In genomic region chr1:75388898-75389515, GRCm38 (mm10) we compare ENCODE assay signal across 11 mouse cellular contexts. TPM values are rescaled to one million over a fixed set of nuclear protein-coding genes. Genes with fewer than 3 reads are reported as not detected.
DNase-seq lines count a peak whose midpoint lies in the region; ATAC-seq and TF ChIP-seq lines count a peak whose summit lies in the region.
"Had no signal": no experiment of that assay in that cellular context is flagged by ENCODE, and none has a peak within 500 bp of the region (broad histone marks: within the 10 kb centered on the region; RNA-seq: fewer than 3 reads in every experiment).

No protein-coding gene starts in this region.

- H3K36me3 ChIP-seq in ES-Bruce4 (ENCODE audit: control insufficient read depth, insufficient read depth, low read length, poor library complexity, severe bottlenecking), result no peaks in the 10 kb centered on the region
- no peaks in the 10 kb centered on the region for H3K36me3 ChIP-seq in forebrain, embryonic 16.5 days (ENCODE audit: control insufficient read depth, insufficient read depth)
- H3K36me3 ChIP-seq in midbrain, embryonic 10.5 days, result no peaks in the 10 kb centered on the region

- H3K9ac ChIP-seq in ES-Bruce4 (ENCODE audit: low read depth, poor library complexity, severe bottlenecking), result peak overlapping the region; percentile 7
- H3K9ac ChIP-seq in forebrain, embryonic 16.5 days (replicated peaks; ENCODE audit: low read depth, low read length), result peak overlapping the region; percentile 49; the same call in 1 of the 2 replicates

- intact Hi-C loops in gastrocnemius, adult 2 months (cut with DNase I), result no loop called here
- intact Hi-C loops in gastrocnemius, postnatal 14 days (cut with DNase I; ENCODE audit: low total_unique reads), result no loop called here
- intact Hi-C loops in left cerebral cortex, postnatal 4 days (cut with DNase I), result no loop called here

- TF ChIP-seq EP300 in ES-Bruce4 (IDR thresholded peaks at IDR 0.05; ENCODE audit: insufficient read depth, low read depth, low read length), result no peak

- 19% methylated on average over 23 of the region's 23 CpGs for WGBS in forebrain, embryonic 16.5 days
- 16% methylated on average over 23 of the region's 23 CpGs for WGBS in midbrain, embryonic 10.5 days

- DNase-seq in gastrocnemius, adult 2 months, result no peak
- DNase-seq in gastrocnemius, postnatal 14 days, result no peak
- peak; percentile 31 for DNase-seq in midbrain, embryonic 10.5 days (ENCODE audit: low spot score)
- DNase-seq in frontal cortex, postnatal 14 days (ENCODE audit: low spot score in 2 of 2), result no peak
- no peak for DNase-seq in left cerebral cortex, postnatal 4 days
- no peak for DNase-seq in layer of hippocampus, postnatal 36 days
- DNase-seq: lung, adult 18-20 months; thymus, postnatal 25 days had no signal

- H3K4me1 ChIP-seq in ES-Bruce4 (ENCODE audit: control insufficient read depth, insufficient read depth, low read length), result peaks cover 4% of the 10 kb centered on the region
- H3K4me1 ChIP-seq in forebrain, embryonic 16.5 days (replicated peaks; ENCODE audit: control insufficient read depth, insufficient read depth, low read length), result peaks cover 46% of the 10 kb centered on the region
- H3K4me1 ChIP-seq in midbrain, embryonic 10.5 days, result peaks cover 54% of the 10 kb centered on the region

- TF ChIP-seq CTCF in gastrocnemius, adult 2 months (IDR thresholded peaks at IDR 0.05), result no peak
- no peak for TF ChIP-seq CTCF in ES-Bruce4 (IDR thresholded peaks at IDR 0.05; ENCODE audit: low read depth, low read length)

- peak overlapping the region; percentile 63 for H3K4me2 ChIP-seq in forebrain, embryonic 16.5 days (ENCODE audit: low read length)

- TF ChIP-seq POLR2A in ES-Bruce4 (IDR thresholded peaks at IDR 0.05; ENCODE audit: insufficient read depth, low read length), result no peak

- H3K9me3 ChIP-seq in ES-Bruce4 (replicated peaks; ENCODE audit: control insufficient read depth, insufficient read depth, low read length, poor library complexity, severe bottlenecking), result no peaks in the 10 kb centered on the region
- H3K9me3 ChIP-seq in forebrain, embryonic 16.5 days (ENCODE audit: control insufficient read depth, low read length), result no peaks in the 10 kb centered on the region
- H3K9me3 ChIP-seq in midbrain, embryonic 10.5 days (replicated peaks), result no peaks in the 10 kb centered on the region

- H3K27ac ChIP-seq in gastrocnemius, adult 2 months, result peak overlapping the region; percentile 79
- no peak overlapping the region for H3K27ac ChIP-seq in ES-Bruce4 (ENCODE audit: insufficient read depth, low read length)
- no peak overlapping the region for H3K27ac ChIP-seq in forebrain, embryonic 16.5 days (ENCODE audit: low read length)
- peak overlapping the region; percentile 68 for H3K27ac ChIP-seq in midbrain, embryonic 10.5 days (replicated peaks)

- H3K27me3 ChIP-seq in ES-Bruce4 (ENCODE audit: control insufficient read depth, insufficient read depth, low read length, poor library complexity, severe bottlenecking), result peaks cover 3% of the 10 kb centered on the region; the same call in 1 of the 2 replicates
- peaks cover 32% of the 10 kb centered on the region for H3K27me3 ChIP-seq in forebrain, embryonic 16.5 days (replicated peaks; ENCODE audit: control insufficient read depth, insufficient read depth, low read length)
- peaks cover 79% of the 10 kb centered on the region for H3K27me3 ChIP-seq in midbrain, embryonic 10.5 days (ENCODE audit: low read depth, poor library complexity, severe bottlenecking)

- no peak overlapping the region for H3K4me3 ChIP-seq in gastrocnemius, adult 2 months
- peak overlapping the region; percentile 33 for H3K4me3 ChIP-seq in ES-Bruce4 (ENCODE audit: low read depth, low read length)
- H3K4me3 ChIP-seq in forebrain, embryonic 16.5 days (replicated peaks; ENCODE audit: low read length), result peak overlapping the region; percentile 38; the same call in 1 of the 2 replicates
- H3K4me3 ChIP-seq in midbrain, embryonic 10.5 days, result peak overlapping the region; percentile 48

- no peak for ATAC-seq in forebrain, embryonic 16.5 days

RNA-seq across cellular contexts. Expression of gene Speg, which starts 13.9 kb away (rescaled TPM):
- total RNA-seq in gastrocnemius, adult 2 months (2021), result 100 to 1,000 TPM; 268 to 311 TPM
- 100 to 1,000 TPM; 167 to 173 TPM for total RNA-seq in gastrocnemius, postnatal 14 days (2021)
- 18.0 and 19.8 TPM in 2 replicates for polyA plus RNA-seq in ES-Bruce4 (2011; ENCODE audit: insufficient read depth, insufficient read length, low read depth, missing spikeins)
- 10.7 and 12.9 TPM in 2 replicates for polyA plus RNA-seq in forebrain, embryonic 16.5 days (2015; fragmentation: Nextera tagmentation; extraction: Ambion mirVana)
- polyA plus RNA-seq in midbrain, embryonic 10.5 days (2016; fragmentation: Nextera tagmentation; extraction: Ambion mirVana), result 23.6 and 26.9 TPM in 2 replicates
- total RNA-seq in left cerebral cortex, postnatal 4 days (2021), result 100 to 1,000 TPM; 131 to 143 TPM
- 100 to 1,000 TPM; 166 to 180 TPM for total RNA-seq in layer of hippocampus, postnatal 36 days (2021)

RNA-seq across cellular contexts. Expression of gene Des, which starts 28.9 kb away (rescaled TPM):
- 1,000 to 10,000 TPM; 2,035 to 2,198 TPM for total RNA-seq in gastrocnemius, adult 2 months (2021)
- 1,000 to 10,000 TPM; 1,553 to 1,562 TPM for total RNA-seq in gastrocnemius, postnatal 14 days (2021)
- polyA plus RNA-seq in ES-Bruce4 (2011; ENCODE audit: insufficient read depth, insufficient read length, low read depth, missing spikeins), result 18.2 and 23.3 TPM in 2 replicates
- 1.2 and 1.5 TPM in 2 replicates for polyA plus RNA-seq in forebrain, embryonic 16.5 days (2015; fragmentation: Nextera tagmentation; extraction: Ambion mirVana)
- polyA plus RNA-seq in midbrain, embryonic 10.5 days (2016; fragmentation: Nextera tagmentation; extraction: Ambion mirVana), result 1.1 and 2.8 TPM in 2 replicates
- total RNA-seq in left cerebral cortex, postnatal 4 days (2021), result 1 to 10 TPM; 1.6 to 2.5 TPM
- 1 to 10 TPM in 1 of 2 experiments, under 1 TPM in 1; 0.72 to 1.1 TPM for total RNA-seq in layer of hippocampus, postnatal 36 days (2021)
- total RNA-seq: hematopoietic stem cell, adult 5-6 weeks had no signal

RNA-seq across cellular contexts. Expression of gene Gmppa, which starts 46.7 kb away (rescaled TPM):
- total RNA-seq in gastrocnemius, adult 2 months (2021), result 10 to 100 TPM; 41.1 to 42.7 TPM
- 10 to 100 TPM; 34.5 to 38.7 TPM for total RNA-seq in gastrocnemius, postnatal 14 days (2021)
- polyA plus RNA-seq in ES-Bruce4 (2011; ENCODE audit: insufficient read depth, insufficient read length, low read depth, missing spikeins), result 35.2 and 36.5 TPM in 2 replicates
- 86.4 and 93.1 TPM in 2 replicates for polyA plus RNA-seq in forebrain, embryonic 16.5 days (2015; fragmentation: Nextera tagmentation; extraction: Ambion mirVana)
- 70.2 and 73.1 TPM in 2 replicates for polyA plus RNA-seq in midbrain, embryonic 10.5 days (2016; fragmentation: Nextera tagmentation; extraction: Ambion mirVana)
- 10 to 100 TPM; 47.9 to 60.5 TPM for total RNA-seq in left cerebral cortex, postnatal 4 days (2021)
- 10 to 100 TPM; 63.6 to 73.5 TPM for total RNA-seq in layer of hippocampus, postnatal 36 days (2021)

Comparison
In these comparisons a context has a peak if more than half of its experiments do, and no peak if none do; other contexts are left out.
1. H3K27ac ChIP-seq: peak in gastrocnemius, adult 2 months (single experiment) and midbrain, embryonic 10.5 days (single experiment); none in ES-Bruce4 (single experiment) and forebrain, embryonic 16.5 days (single experiment).
2. RNA of gene Des, which starts 28.9 kb away (total RNA-seq): 2,035 to 2,198 TPM in gastrocnemius, adult 2 months and 1,553 to 1,562 TPM in gastrocnemius, postnatal 14 days; 1.6 to 2.5 TPM in left cerebral cortex, postnatal 4 days and 0.72 to 1.1 TPM in layer of hippocampus, postnatal 36 days; every median in the first group is over 100 times any median in the second.